Mouse (Mus musculus): ENCODE results near the gene Gm11985.
"Not testable (repeated sequence)": the region's sequence is repeated elsewhere in the genome, so short reads cannot be mapped to it uniquely, and the experiment has no call there.

Gm11985 gene

GRCm38 (mm10) chr11:7188469-7188868, at the start of gene Gm11985:
Gm11985 (minus strand) TSS chr11:7188569.
- no peak for DNase-seq

- no peak for DNase-seq
Observed at GRCm38 (mm10) chr11:7237712-7238111, 49.3 kb upstream of the Gm11985 start.

- DNase-seq: no peak
Observed at GRCm38 (mm10) chr11:7236751-7237150, 48.4 kb upstream of the Gm11985 start.

GRCm38 (mm10) chr11:7234981-7235609, 46.7 kb upstream of the Gm11985 start:
- no peak for DNase-seq

- DNase-seq: no peak
Observed at GRCm38 (mm10) chr11:7234436-7234835, 46.1 kb upstream of the Gm11985 start.

- no peak for DNase-seq
Observed at GRCm38 (mm10) chr11:7233333-7233732, 45.0 kb upstream of the Gm11985 start.

- DNase-seq: no peak
Observed at GRCm38 (mm10) chr11:7231958-7232357, 43.6 kb upstream of the Gm11985 start.

GRCm38 (mm10) chr11:7230000-7230399, 41.6 kb upstream of the Gm11985 start:
- DNase-seq: peak; percentile 71

- no peak for DNase-seq
Observed at GRCm38 (mm10) chr11:7228107-7228506, 39.7 kb upstream of the Gm11985 start.

GRCm38 (mm10) chr11:7226810-7227550, 38.6 kb upstream of the Gm11985 start:
- no peak for DNase-seq

- no peak for DNase-seq
Observed at GRCm38 (mm10) chr11:7226200-7226599, 37.8 kb upstream of the Gm11985 start.

- DNase-seq: not testable (repeated sequence)
Observed at GRCm38 (mm10) chr11:7221826-7222225, 33.5 kb upstream of the Gm11985 start.

- peak; percentile 31 for DNase-seq
Observed at GRCm38 (mm10) chr11:7215703-7216102, 27.3 kb upstream of the Gm11985 start.

- no peak for DNase-seq
Observed at GRCm38 (mm10) chr11:7214761-7215160, 26.4 kb upstream of the Gm11985 start.

- DNase-seq: no peak
Observed at GRCm38 (mm10) chr11:7214342-7214660, 25.9 kb upstream of the Gm11985 start.

GRCm38 (mm10) chr11:7213501-7214341, 25.4 kb upstream of the Gm11985 start, which contains the start of gene Igfbp3:
Igfbp3 (minus strand) TSS chr11:7213923.
- no peak for DNase-seq

- no peak for DNase-seq
Observed at GRCm38 (mm10) chr11:7213161-7213500, 24.8 kb upstream of the Gm11985 start.

GRCm38 (mm10) chr11:7212126-7212798, 23.9 kb upstream of the Gm11985 start:
- no peak for DNase-seq

GRCm38 (mm10) chr11:7211211-7211610, 22.8 kb upstream of the Gm11985 start:
- DNase-seq: peak; percentile 60

GRCm38 (mm10) chr11:7210343-7210742, 22.0 kb upstream of the Gm11985 start:
- DNase-seq: peak; percentile 66

- no peak for DNase-seq
Observed at GRCm38 (mm10) chr11:7203846-7204245, 15.5 kb upstream of the Gm11985 start.

GRCm38 (mm10) chr11:7202206-7202605, 13.8 kb upstream of the Gm11985 start:
- no peak for DNase-seq

- no peak for DNase-seq
Observed at GRCm38 (mm10) chr11:7200393-7200783, 12.0 kb upstream of the Gm11985 start.

All from kidney, adult 11 months (tissue).